Mouse (Mus musculus): ENCODE data around the gene Phc2. TPM values are rescaled to one million over a fixed set of nuclear protein-coding genes. Genes with fewer than 3 reads are reported as not detected.

The Phc2 gene
- polyA plus RNA-seq, 1 experiment = 100 TPM

- TF ChIP-seq TCF12 (IDR thresholded peaks at IDR 0.05; ENCODE audit: insufficient read depth, poor library complexity, severe bottlenecking) (no peak), E2F4 (IDR thresholded peaks at IDR 0.05; ENCODE audit: insufficient read depth) (no peak), MAX (IDR thresholded peaks at IDR 0.05; ENCODE audit: low read depth) (no peak), POLR2A (IDR thresholded peaks at IDR 0.05; ENCODE audit: insufficient read length, low read depth) (no peak), CEBPB (IDR thresholded peaks at IDR 0.05; ENCODE audit: insufficient read depth, poor library complexity, severe bottlenecking) (no peak)
- H3K36me3 ChIP-seq (ENCODE audit: control insufficient read depth, insufficient read depth) = no peaks in the 10 kb centered on the region
- no peak overlapping the region for H3K4me2 ChIP-seq (ENCODE audit: low read depth)
- no peaks in the 10 kb centered on the region for H3K79me2 ChIP-seq (ENCODE audit: control insufficient read depth, insufficient read depth)
- no peak overlapping the region for H3K4me3 ChIP-seq
- no peak overlapping the region for H3ac ChIP-seq (ENCODE audit: control insufficient read depth, insufficient read length)
- no peaks in the 10 kb centered on the region for H3K27me3 ChIP-seq (ENCODE audit: control insufficient read depth, insufficient read depth, insufficient read length)
Observed at GRCm38 (mm10) chr4:128710286-128710685, 55.8 kb downstream of the Phc2 start.

- H3K4me2 ChIP-seq (ENCODE audit: low read depth) = no peak overlapping the region
- TF ChIP-seq MAX (IDR thresholded peaks at IDR 0.05; ENCODE audit: low read depth) = no peak
- TF ChIP-seq E2F4 (IDR thresholded peaks at IDR 0.05; ENCODE audit: insufficient read depth) = no peak
- TF ChIP-seq MYOD1 (IDR thresholded peaks at IDR 0.05; ENCODE audit: control insufficient read depth in 1 of 3, insufficient read length in 2 of 3, low read depth in 2 of 3) = no peak
- no peak for TF ChIP-seq SRF (IDR thresholded peaks at IDR 0.05; ENCODE audit: control insufficient read depth, insufficient read length, low read depth)
- no peak for TF ChIP-seq MYOG (IDR thresholded peaks at IDR 0.05; ENCODE audit: control insufficient read depth in 1 of 3, insufficient read depth in 1 of 3, insufficient read length in 2 of 3, low read depth in 2 of 3)
- no peak for TF ChIP-seq POLR2AphosphoS2 (IDR thresholded peaks at IDR 0.05; ENCODE audit: insufficient read length, low read depth)
- TF ChIP-seq USF1 (IDR thresholded peaks at IDR 0.05; ENCODE audit: low read depth) = no peak
- TF ChIP-seq CEBPB (IDR thresholded peaks at IDR 0.05; ENCODE audit: insufficient read depth, poor library complexity, severe bottlenecking) = no peak
- TF ChIP-seq TCF3 (IDR thresholded peaks at IDR 0.05; ENCODE audit: insufficient read length, low read depth) = no peak
- TF ChIP-seq POLR2A (IDR thresholded peaks at IDR 0.05; ENCODE audit: insufficient read length, low read depth) = no peak
- no peak for TF ChIP-seq TCF12 (IDR thresholded peaks at IDR 0.05; ENCODE audit: insufficient read depth, poor library complexity, severe bottlenecking)
- TF ChIP-seq REST (IDR thresholded peaks at IDR 0.05; ENCODE audit: insufficient read depth, insufficient read length) = no peak
- no peaks in the 10 kb centered on the region for H3K27me3 ChIP-seq (ENCODE audit: control insufficient read depth, insufficient read depth, insufficient read length)
- no peaks in the 10 kb centered on the region for H3K36me3 ChIP-seq (ENCODE audit: control insufficient read depth, insufficient read depth)
- H3K4me3 ChIP-seq = peak overlapping the region; percentile 24
- no peak overlapping the region for H3ac ChIP-seq (ENCODE audit: control insufficient read depth, insufficient read length)
- H3K79me2 ChIP-seq (ENCODE audit: control insufficient read depth, insufficient read depth) = no peaks in the 10 kb centered on the region
Observed at GRCm38 (mm10) chr4:128710800-128711199, 56.3 kb downstream of the Phc2 start.

- peak overlapping the region; percentile 1 for H3ac ChIP-seq (ENCODE audit: control insufficient read depth, insufficient read length)
- TF ChIP-seq E2F4 (IDR thresholded peaks at IDR 0.05; ENCODE audit: insufficient read depth) (no peak), USF1 (IDR thresholded peaks at IDR 0.05; ENCODE audit: low read depth) (no peak), POLR2AphosphoS2 (IDR thresholded peaks at IDR 0.05; ENCODE audit: insufficient read length, low read depth) (no peak), REST (IDR thresholded peaks at IDR 0.05; ENCODE audit: insufficient read depth, insufficient read length) (no peak), SRF (IDR thresholded peaks at IDR 0.05; ENCODE audit: control insufficient read depth, insufficient read length, low read depth) (peak; percentile 18), MYOG (IDR thresholded peaks at IDR 0.05; ENCODE audit: control insufficient read depth in 1 of 3, insufficient read depth in 1 of 3, insufficient read length in 2 of 3, low read depth in 2 of 3) (no peak), TCF3 (IDR thresholded peaks at IDR 0.05; ENCODE audit: insufficient read length, low read depth) (no peak), CEBPB (IDR thresholded peaks at IDR 0.05; ENCODE audit: insufficient read depth, poor library complexity, severe bottlenecking) (no peak), TCF12 (IDR thresholded peaks at IDR 0.05; ENCODE audit: insufficient read depth, poor library complexity, severe bottlenecking) (no peak), MYOD1 (IDR thresholded peaks at IDR 0.05; ENCODE audit: control insufficient read depth in 1 of 3, insufficient read length in 2 of 3, low read depth in 2 of 3) (no peak), POLR2A (IDR thresholded peaks at IDR 0.05; ENCODE audit: insufficient read length, low read depth) (peak; percentile 36), MAX (IDR thresholded peaks at IDR 0.05; ENCODE audit: low read depth) (no peak)
- H3K4me3 ChIP-seq = peak overlapping the region; percentile 24
- H3K36me3 ChIP-seq (ENCODE audit: control insufficient read depth, insufficient read depth) = no peaks in the 10 kb centered on the region
- H3K27me3 ChIP-seq (ENCODE audit: control insufficient read depth, insufficient read depth, insufficient read length) = no peaks in the 10 kb centered on the region
- H3K79me2 ChIP-seq (ENCODE audit: control insufficient read depth, insufficient read depth) = no peaks in the 10 kb centered on the region
- H3K4me2 ChIP-seq (ENCODE audit: low read depth) = peak overlapping the region; percentile 93
Observed at GRCm38 (mm10) chr4:128711455-128712135, 57.1 kb downstream of the Phc2 start.

- Histone ChIP-seq H3K4me2 (ENCODE audit: low read depth) (peak overlapping the region; percentile 93), H3ac (ENCODE audit: control insufficient read depth, insufficient read length) (peak overlapping the region; percentile 1), H3K4me3 (peak overlapping the region; percentile 24), H3K79me2 (ENCODE audit: control insufficient read depth, insufficient read depth) (no peaks in the 10 kb centered on the region), H3K36me3 (ENCODE audit: control insufficient read depth, insufficient read depth) (no peaks in the 10 kb centered on the region), H3K27me3 (ENCODE audit: control insufficient read depth, insufficient read depth, insufficient read length) (no peaks in the 10 kb centered on the region)
- TF ChIP-seq REST (IDR thresholded peaks at IDR 0.05; ENCODE audit: insufficient read depth, insufficient read length) (no peak), E2F4 (IDR thresholded peaks at IDR 0.05; ENCODE audit: insufficient read depth) (no peak), MYOG (IDR thresholded peaks at IDR 0.05; ENCODE audit: control insufficient read depth in 1 of 3, insufficient read depth in 1 of 3, insufficient read length in 2 of 3, low read depth in 2 of 3) (no peak), POLR2AphosphoS2 (IDR thresholded peaks at IDR 0.05; ENCODE audit: insufficient read length, low read depth) (no peak), MYOD1 (IDR thresholded peaks at IDR 0.05; ENCODE audit: control insufficient read depth in 1 of 3, insufficient read length in 2 of 3, low read depth in 2 of 3) (peak in 1 of 3 experiments; percentile 3), SRF (IDR thresholded peaks at IDR 0.05; ENCODE audit: control insufficient read depth, insufficient read length, low read depth) (no peak), TCF3 (IDR thresholded peaks at IDR 0.05; ENCODE audit: insufficient read length, low read depth) (no peak), CEBPB (IDR thresholded peaks at IDR 0.05; ENCODE audit: insufficient read depth, poor library complexity, severe bottlenecking) (no peak), MAX (IDR thresholded peaks at IDR 0.05; ENCODE audit: low read depth) (no peak), POLR2A (IDR thresholded peaks at IDR 0.05; ENCODE audit: insufficient read length, low read depth) (peak; percentile 34), USF1 (IDR thresholded peaks at IDR 0.05; ENCODE audit: low read depth) (no peak)
Observed at GRCm38 (mm10) chr4:128712136-128712655, 57.7 kb downstream of the Phc2 start.

Data from myocyte (in vitro differentiated cells).